Mouse (Mus musculus): ENCODE results near the gene Flcn. TPM values are rescaled to one million over a fixed set of nuclear protein-coding genes. Genes with fewer than 3 reads are reported as not detected.

Flcn gene
- total RNA-seq, 2 experiments from 2014 or later: 15.6 to 18.4 TPM

- ATAC-seq (replicated peaks; ENCODE audit: poor library complexity): no peak
Measured at GRCm38 (mm10) chr11:59772291-59772690, 37.5 kb downstream of the Flcn start.

GRCm38 (mm10) chr11:59770753-59771152 is 39.1 kb downstream of the Flcn start:
- peak; percentile 30 for ATAC-seq (replicated peaks; ENCODE audit: poor library complexity)

GRCm38 (mm10) chr11:59769738-59770137 is 40.1 kb downstream of the Flcn start:
- no peak for ATAC-seq (replicated peaks; ENCODE audit: poor library complexity)

- no peak for ATAC-seq (replicated peaks; ENCODE audit: poor library complexity)
Measured at GRCm38 (mm10) chr11:59769307-59769706, 40.5 kb downstream of the Flcn start.

GRCm38 (mm10) chr11:59760796-59761195 is 49.0 kb downstream of the Flcn start:
- ATAC-seq (replicated peaks; ENCODE audit: poor library complexity): no peak

GRCm38 (mm10) chr11:59759626-59760025 is 50.2 kb downstream of the Flcn start:
- no peak for ATAC-seq (replicated peaks; ENCODE audit: poor library complexity)

GRCm38 (mm10) chr11:59759178-59759577 is 50.6 kb downstream of the Flcn start:
- ATAC-seq (replicated peaks; ENCODE audit: poor library complexity): no peak

- no peak for ATAC-seq (replicated peaks; ENCODE audit: poor library complexity)
Measured at GRCm38 (mm10) chr11:59758191-59758985, 51.4 kb downstream of the Flcn start.

- ATAC-seq (replicated peaks; ENCODE audit: poor library complexity): no peak
Measured at GRCm38 (mm10) chr11:59756351-59756750, 53.5 kb downstream of the Flcn start.

GRCm38 (mm10) chr11:59754504-59754903 is 55.3 kb downstream of the Flcn start:
- 0 out of 2 replicates have a peak, but pooled peaks have one; percentile 34 for ATAC-seq (replicated peaks; ENCODE audit: poor library complexity)

- ATAC-seq (replicated peaks; ENCODE audit: poor library complexity): no peak
Measured at GRCm38 (mm10) chr11:59749050-59749449, 60.8 kb downstream of the Flcn start.

GRCm38 (mm10) chr11:59746614-59747013 is 63.2 kb downstream of the Flcn start:
- ATAC-seq (replicated peaks; ENCODE audit: poor library complexity): peak; percentile 84

GRCm38 (mm10) chr11:59745851-59746250 is 64.0 kb downstream of the Flcn start:
- ATAC-seq (replicated peaks; ENCODE audit: poor library complexity): peak; percentile 37; the same call in 1 of the 2 replicates

- ATAC-seq (replicated peaks; ENCODE audit: poor library complexity): no peak
Measured at GRCm38 (mm10) chr11:59744374-59744773, 65.4 kb downstream of the Flcn start.

- no peak for ATAC-seq (replicated peaks; ENCODE audit: poor library complexity)
Measured at GRCm38 (mm10) chr11:59743712-59744111, 66.1 kb downstream of the Flcn start.

- ATAC-seq (replicated peaks; ENCODE audit: poor library complexity): no peak
Measured at GRCm38 (mm10) chr11:59743307-59743706, 66.5 kb downstream of the Flcn start.

GRCm38 (mm10) chr11:59741915-59742314 is 67.9 kb downstream of the Flcn start:
- ATAC-seq (replicated peaks; ENCODE audit: poor library complexity): no peak

Other genes starting within 250 kb of the Flcn start
- not detected in 2 replicates for gene Olfr222, start 233.8 kb downstream of the Flcn start, total RNA-seq (2015)
- not detected in 2 replicates for gene Olfr222, start 233.8 kb downstream of the Flcn start, total RNA-seq (2017)
- not detected in 2 replicates for gene Olfr223, start 216.7 kb downstream of the Flcn start, total RNA-seq (2015)
- gene Olfr223, start 216.7 kb downstream of the Flcn start, total RNA-seq (2017): not detected in 2 replicates
- gene Mprip, start 148.7 kb downstream of the Flcn start, total RNA-seq (2015): 32.2 and 36.8 TPM in 2 replicates
- gene Mprip, start 148.7 kb downstream of the Flcn start, total RNA-seq (2017): 69.9 and 72.6 TPM in 2 replicates
- 0.37 and 1.1 TPM in 2 replicates for gene Pld6, start 22.4 kb downstream of the Flcn start, total RNA-seq (2015)
- 0.91 and 1.3 TPM in 2 replicates for gene Pld6, start 22.4 kb downstream of the Flcn start, total RNA-seq (2017)
- gene Nt5m, start 29.4 kb upstream of the Flcn start, total RNA-seq (2015): 12.4 and 18.8 TPM in 2 replicates
- gene Nt5m, start 29.4 kb upstream of the Flcn start, total RNA-seq (2017): 15.1 and 15.7 TPM in 2 replicates
- 222 and 236 TPM in 2 replicates for gene Cops3, start 29.8 kb upstream of the Flcn start, total RNA-seq (2015)
- gene Cops3, start 29.8 kb upstream of the Flcn start, total RNA-seq (2017): 201 and 214 TPM in 2 replicates
- 19.1 and 19.8 TPM in 2 replicates for gene Med9, start 138.2 kb upstream of the Flcn start, total RNA-seq (2015)
- 18.1 and 26.1 TPM in 2 replicates for gene Med9, start 138.2 kb upstream of the Flcn start, total RNA-seq (2017)
- 0.72 and 1.4 TPM in 2 replicates for gene Rasd1, start 154.9 kb upstream of the Flcn start, total RNA-seq (2015)
- 0.10 TPM in 1 of 2 replicates, not detected in the other for gene Rasd1, start 154.9 kb upstream of the Flcn start, total RNA-seq (2017)
- 14.2 and 20.6 TPM in 2 replicates for gene Pemt, start 236.5 kb upstream of the Flcn start, total RNA-seq (2015)
- 4.3 and 7.7 TPM in 2 replicates for gene Pemt, start 236.5 kb upstream of the Flcn start, total RNA-seq (2017)